Mouse (Mus musculus) common myeloid progenitor, adult 5-6 weeks (primary cell): Measurements from ENCODE around the gene Golga4. TPM values are rescaled to one million over a fixed set of nuclear protein-coding genes. Genes with fewer than 3 reads are reported as not detected.

Experiments used
- ATAC-seq: replicated peaks from 2 replicates; pipeline ENCODE4 v1.8.0; 2016; ENCODE audit warnings: low read depth, mild to moderate bottlenecking, moderate TSS enrichment, inconsistent platforms; ENCODE audit not compliant: poor library complexity, severe bottlenecking
- total RNA-seq: library from RNA; stranded (forward); fragments of 200-1000, 187-1606 nt; gene quantifications from 2 replicates; pipeline ENCODE4 v1.2.3, GENCODE M21; 2017

The Golga4 gene
- total RNA-seq, 1 experiment from 2014 or later: 86.7 TPM

GRCm38 (mm10) chr9:118611958-118612581, 106.0 kb downstream of the Golga4 start:
- peak; percentile 90 for ATAC-seq

- no peak for ATAC-seq
These were observed 111.2 kb downstream of the Golga4 start for GRCm38 (mm10) chr9:118617237-118617636.

GRCm38 (mm10) chr9:118618732-118619250, 112.7 kb downstream of the Golga4 start:
- no peak for ATAC-seq

GRCm38 (mm10) chr9:118620807-118621206, 114.7 kb downstream of the Golga4 start:
- ATAC-seq: peak; percentile 71

- no peak for ATAC-seq
These were observed 115.6 kb downstream of the Golga4 start for GRCm38 (mm10) chr9:118621691-118622090.

- no peak for ATAC-seq
These were observed 116.5 kb downstream of the Golga4 start for GRCm38 (mm10) chr9:118622376-118623166.

GRCm38 (mm10) chr9:118623483-118623882, 117.4 kb downstream of the Golga4 start:
- no peak for ATAC-seq

- ATAC-seq: no peak
These were observed 118.1 kb downstream of the Golga4 start for GRCm38 (mm10) chr9:118624146-118624545.

GRCm38 (mm10) chr9:118629763-118630379, 123.8 kb downstream of the Golga4 start:
- ATAC-seq: no peak

Other genes starting within 250 kb of the Golga4 start
- gene Eomes, start 28.1 kb upstream of the Golga4 start, total RNA-seq: not detected in 2 replicates
- gene Itga9, start 100.4 kb downstream of the Golga4 start, total RNA-seq: 3.0 and 7.0 TPM in 2 replicates